Mouse (Mus musculus): Measurements from ENCODE around the gene Cnr1. TPM values are rescaled to one million over a fixed set of nuclear protein-coding genes. Genes with fewer than 3 reads are reported as not detected.

The Cnr1 gene
- polyA plus RNA-seq, 1 experiment from 2014 or later = 2.7 TPM

GRCm38 (mm10) chr4:33943936-33944335 is 19.5 kb downstream of the Cnr1 start:
- Histone ChIP-seq H3K9ac (no peak overlapping the region), H3K9me3 (no peaks in the 10 kb centered on the region), H3K4me2 (no peak overlapping the region), H3K4me3 (replicated peaks) (no peak overlapping the region), H3K4me1 (no peaks in the 10 kb centered on the region), H3K27ac (no peak overlapping the region), H3K36me3 (no peaks in the 10 kb centered on the region), H3K27me3 (replicated peaks) (no peaks in the 10 kb centered on the region)
- ATAC-seq (ENCODE audit: insufficient read depth, low FRiP score, low read depth) = no peak
- 93% methylated on average over 13 of the region's 13 CpGs for WGBS

- Histone ChIP-seq H3K9me3 (no peaks in the 10 kb centered on the region), H3K27me3 (replicated peaks) (no peaks in the 10 kb centered on the region), H3K4me1 (no peaks in the 10 kb centered on the region), H3K9ac (no peak overlapping the region), H3K4me3 (replicated peaks) (no peak overlapping the region), H3K36me3 (no peaks in the 10 kb centered on the region), H3K27ac (no peak overlapping the region), H3K4me2 (no peak overlapping the region)
- ATAC-seq (ENCODE audit: insufficient read depth, low FRiP score, low read depth) = no peak
- 78% methylated on average over 2 of the region's 2 CpGs for WGBS
These were observed 21.3 kb downstream of the Cnr1 start for GRCm38 (mm10) chr4:33945742-33946141.

GRCm38 (mm10) chr4:33947584-33947983 is 23.2 kb downstream of the Cnr1 start:
- Histone ChIP-seq H3K9ac (no peak overlapping the region), H3K27ac (no peak overlapping the region), H3K4me3 (replicated peaks) (no peak overlapping the region), H3K27me3 (replicated peaks) (no peaks in the 10 kb centered on the region), H3K4me2 (no peak overlapping the region), H3K9me3 (no peaks in the 10 kb centered on the region), H3K4me1 (no peaks in the 10 kb centered on the region), H3K36me3 (no peaks in the 10 kb centered on the region)
- 67% methylated on average over 3 of the region's 3 CpGs for WGBS
- ATAC-seq (ENCODE audit: insufficient read depth, low FRiP score, low read depth) = no peak

GRCm38 (mm10) chr4:33957398-33957797 is 33.0 kb downstream of the Cnr1 start:
- no peak overlapping the region for H3K27ac ChIP-seq
- H3K9me3 ChIP-seq = no peaks in the 10 kb centered on the region
- H3K4me2 ChIP-seq = no peak overlapping the region
- H3K27me3 ChIP-seq (replicated peaks) = no peaks in the 10 kb centered on the region
- no peak for ATAC-seq (ENCODE audit: insufficient read depth, low FRiP score, low read depth)
- H3K4me3 ChIP-seq (replicated peaks) = no peak overlapping the region
- H3K9ac ChIP-seq = no peak overlapping the region
- H3K36me3 ChIP-seq = no peaks in the 10 kb centered on the region
- WGBS = 78% methylated on average over 3 of the region's 3 CpGs
- no peaks in the 10 kb centered on the region for H3K4me1 ChIP-seq

GRCm38 (mm10) chr4:33958515-33958914 is 34.1 kb downstream of the Cnr1 start:
- Histone ChIP-seq H3K27me3 (replicated peaks) (no peaks in the 10 kb centered on the region), H3K27ac (no peak overlapping the region), H3K9ac (no peak overlapping the region), H3K36me3 (no peaks in the 10 kb centered on the region), H3K9me3 (no peaks in the 10 kb centered on the region), H3K4me3 (replicated peaks) (no peak overlapping the region), H3K4me2 (no peak overlapping the region), H3K4me1 (no peaks in the 10 kb centered on the region)
- 78% methylated on average over 3 of the region's 3 CpGs for WGBS
- no peak for ATAC-seq (ENCODE audit: insufficient read depth, low FRiP score, low read depth)

GRCm38 (mm10) chr4:33959841-33960240 is 35.4 kb downstream of the Cnr1 start:
- no peaks in the 10 kb centered on the region for H3K27me3 ChIP-seq (replicated peaks)
- H3K9ac ChIP-seq = no peak overlapping the region
- no peak overlapping the region for H3K4me2 ChIP-seq
- no peak for ATAC-seq (ENCODE audit: insufficient read depth, low FRiP score, low read depth)
- no peak overlapping the region for H3K4me3 ChIP-seq (replicated peaks)
- H3K36me3 ChIP-seq = no peaks in the 10 kb centered on the region
- H3K4me1 ChIP-seq = no peaks in the 10 kb centered on the region
- H3K27ac ChIP-seq = no peak overlapping the region
- WGBS = 83% methylated on average over 6 of the region's 6 CpGs
- H3K9me3 ChIP-seq = no peaks in the 10 kb centered on the region

- Histone ChIP-seq H3K4me2 (no peak overlapping the region), H3K36me3 (no peaks in the 10 kb centered on the region), H3K4me1 (no peaks in the 10 kb centered on the region), H3K27ac (no peak overlapping the region), H3K9me3 (no peaks in the 10 kb centered on the region), H3K9ac (no peak overlapping the region), H3K4me3 (replicated peaks) (no peak overlapping the region), H3K27me3 (replicated peaks) (no peaks in the 10 kb centered on the region)
- ATAC-seq (ENCODE audit: insufficient read depth, low FRiP score, low read depth) = no peak
- WGBS = 84% methylated on average over 3 of the region's 3 CpGs
These were observed 46.3 kb downstream of the Cnr1 start for GRCm38 (mm10) chr4:33970726-33971125.

- H3K4me1 ChIP-seq = no peaks in the 10 kb centered on the region
- H3K36me3 ChIP-seq = no peaks in the 10 kb centered on the region
- 69% methylated on average over 5 of the region's 5 CpGs for WGBS
- H3K4me3 ChIP-seq (replicated peaks) = no peak overlapping the region
- no peak overlapping the region for H3K4me2 ChIP-seq
- H3K27ac ChIP-seq = no peak overlapping the region
- H3K9me3 ChIP-seq = no peaks in the 10 kb centered on the region
- no peak for ATAC-seq (ENCODE audit: insufficient read depth, low FRiP score, low read depth)
- no peak overlapping the region for H3K9ac ChIP-seq
- no peaks in the 10 kb centered on the region for H3K27me3 ChIP-seq (replicated peaks)
These were observed 64.2 kb downstream of the Cnr1 start for GRCm38 (mm10) chr4:33988466-33989089.

- no peak overlapping the region for H3K4me3 ChIP-seq (replicated peaks)
- 72% methylated on average over 2 of the region's 3 CpGs for WGBS
These were observed 68.3 kb downstream of the Cnr1 start for GRCm38 (mm10) chr4:33992687-33993086.

GRCm38 (mm10) chr4:33996382-33996781 is 72.0 kb downstream of the Cnr1 start:
- no peak overlapping the region for H3K4me2 ChIP-seq
- H3K9me3 ChIP-seq = no peaks in the 10 kb centered on the region
- H3K4me1 ChIP-seq = no peaks in the 10 kb centered on the region
- H3K4me3 ChIP-seq (replicated peaks) = no peak overlapping the region
- no peaks in the 10 kb centered on the region for H3K36me3 ChIP-seq
- H3K27ac ChIP-seq = no peak overlapping the region
- no peaks in the 10 kb centered on the region for H3K27me3 ChIP-seq (replicated peaks)
- no peak overlapping the region for H3K9ac ChIP-seq
- ATAC-seq (ENCODE audit: insufficient read depth, low FRiP score, low read depth) = no peak

More at GRCm38 (mm10) chr4:33992687-33993086, 68.3 kb downstream of the Cnr1 start:
- no peak overlapping the region for H3K4me2 ChIP-seq
- no peaks in the 10 kb centered on the region for H3K36me3 ChIP-seq
- no peak overlapping the region for H3K27ac ChIP-seq
- no peak for ATAC-seq (ENCODE audit: insufficient read depth, low FRiP score, low read depth)
- no peak overlapping the region for H3K9ac ChIP-seq
- H3K9me3 ChIP-seq = no peaks in the 10 kb centered on the region
- no peaks in the 10 kb centered on the region for H3K4me1 ChIP-seq
- H3K27me3 ChIP-seq (replicated peaks) = no peaks in the 10 kb centered on the region

Other genes with a start within 250 kb of the Cnr1 start
- gene Spaca1, start 125.6 kb downstream of the Cnr1 start, polyA plus RNA-seq (2015; fragmentation: Nextera tagmentation; extraction: Ambion mirVana) = 1.1 and 1.2 TPM in 2 replicates